Mouse (Mus musculus): ENCODE measurements around the gene Smim24. TPM values are rescaled to one million over a fixed set of nuclear protein-coding genes. Genes with fewer than 3 reads are reported as not detected.

Gene Smim24
- polyA plus RNA-seq, 1 experiment from 2014 or later, result 1.7 TPM

- WGBS (ENCODE audit: insufficient replicate concordance), result 2% methylated on average over 54 of the region's 54 CpGs
- peak; percentile 99 for DNase-seq
- peaks cover 10% of the 10 kb centered on the region for H3K36me3 ChIP-seq (replicated peaks; ENCODE audit: insufficient read depth, low read length)
- no peaks in the 10 kb centered on the region for H3K27me3 ChIP-seq (ENCODE audit: insufficient read depth, low read length)
- H3K9me3 ChIP-seq (ENCODE audit: low read length), result no peaks in the 10 kb centered on the region
- TF ChIP-seq CTCF (IDR thresholded peaks at IDR 0.05; ENCODE audit: low read depth) (peak; percentile 95), EP300 (IDR thresholded peaks at IDR 0.05; ENCODE audit: low read depth) (peak; percentile 11; the same call in 1 of the 2 replicates)
- ATAC-seq, result peak; percentile 95
- H3K4me1 ChIP-seq (ENCODE audit: insufficient read depth), result peaks cover 47% of the 10 kb centered on the region
- peak within 1 kb of the TSS; percentile 87 for H3K9ac ChIP-seq (replicated peaks)
- H3K4me3 ChIP-seq (ENCODE audit: low read depth, low read length), result peak within 1 kb of the TSS; percentile 89
- H3K4me2 ChIP-seq (ENCODE audit: low read depth, low read length), result peak within 1 kb of the TSS; percentile 99
- peak within 1 kb of the TSS; percentile 89 for H3K27ac ChIP-seq (ENCODE audit: low read depth)
Measured at GRCm38 (mm10) chr10:81350351-81351063, 42.3 kb upstream of the Smim24 start, which contains the start of gene Hmg20b. TSS of gene Hmg20b (minus strand) at chr10:81350480.

DNA sequence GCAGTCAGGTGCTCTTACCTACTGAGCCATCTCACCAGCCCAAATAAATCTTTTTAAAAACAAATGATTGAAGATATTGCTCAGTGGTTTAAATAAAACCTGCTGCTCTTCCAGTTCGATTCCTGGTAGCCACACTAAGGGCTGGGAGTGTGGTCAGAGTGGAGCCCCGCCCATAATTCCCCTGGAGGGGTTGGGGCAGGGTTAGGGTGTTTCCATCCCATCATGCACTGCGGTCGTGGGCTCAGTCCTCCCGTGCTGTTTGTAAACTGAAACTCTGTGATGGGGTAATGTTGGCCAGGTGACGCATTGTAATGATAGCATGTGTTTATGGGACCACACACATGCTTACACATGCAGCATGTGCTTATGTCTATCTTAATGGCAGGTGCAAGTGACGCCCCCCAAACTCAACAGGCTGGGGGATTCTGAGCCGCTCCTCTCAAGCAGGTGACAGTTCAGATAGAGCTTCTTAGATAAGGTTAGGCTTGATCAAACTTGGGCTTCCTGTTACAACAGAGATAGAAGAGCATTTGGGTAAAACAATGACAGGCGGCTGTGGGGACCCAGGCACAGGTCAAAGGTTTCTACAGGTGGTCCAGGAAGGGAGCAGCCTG is 41.1 kb upstream of the Smim24 start:
- no peak overlapping the region for H3K9ac ChIP-seq (replicated peaks)
- peak overlapping the region; percentile 11; the same call in 1 of the 2 replicates for H3K4me3 ChIP-seq (ENCODE audit: low read depth, low read length)
- ATAC-seq, result no peak
- H3K27me3 ChIP-seq (ENCODE audit: insufficient read depth, low read length), result no peaks in the 10 kb centered on the region
- H3K4me2 ChIP-seq (ENCODE audit: low read depth, low read length), result peak overlapping the region; percentile 67
- 15% methylated on average over 9 of the region's 9 CpGs for WGBS (ENCODE audit: insufficient replicate concordance)
- DNase-seq, result peak; percentile 74
- peaks cover 10% of the 10 kb centered on the region for H3K36me3 ChIP-seq (replicated peaks; ENCODE audit: insufficient read depth, low read length)
- H3K4me1 ChIP-seq (ENCODE audit: insufficient read depth), result peaks cover 51% of the 10 kb centered on the region
- TF ChIP-seq EP300 (IDR thresholded peaks at IDR 0.05; ENCODE audit: low read depth) (0 out of 2 replicates have a peak, but pooled peaks have one; percentile 10), CTCF (IDR thresholded peaks at IDR 0.05; ENCODE audit: low read depth) (no peak)
- peak overlapping the region; percentile 50 for H3K27ac ChIP-seq (ENCODE audit: low read depth)
- H3K9me3 ChIP-seq (ENCODE audit: low read length), result no peaks in the 10 kb centered on the region

GRCm38 (mm10) chr10:81354738-81355477 is 37.9 kb upstream of the Smim24 start:
- no peak overlapping the region for H3K27ac ChIP-seq (ENCODE audit: low read depth)
- 69% methylated on average over 9 of the region's 9 CpGs for WGBS (ENCODE audit: insufficient replicate concordance)
- no peaks in the 10 kb centered on the region for H3K9me3 ChIP-seq (ENCODE audit: low read length)
- TF ChIP-seq EP300 (IDR thresholded peaks at IDR 0.05; ENCODE audit: low read depth), result no peak
- TF ChIP-seq CTCF (IDR thresholded peaks at IDR 0.05; ENCODE audit: low read depth), result no peak
- H3K36me3 ChIP-seq (replicated peaks; ENCODE audit: insufficient read depth, low read length), result no peaks in the 10 kb centered on the region
- H3K4me1 ChIP-seq (ENCODE audit: insufficient read depth), result peaks cover 48% of the 10 kb centered on the region
- ATAC-seq (no peak), DNase-seq (no peak)
- no peak overlapping the region for H3K4me2 ChIP-seq (ENCODE audit: low read depth, low read length)
- H3K9ac ChIP-seq (replicated peaks), result no peak overlapping the region
- H3K4me3 ChIP-seq (ENCODE audit: low read depth, low read length), result no peak overlapping the region
- H3K27me3 ChIP-seq (ENCODE audit: insufficient read depth, low read length), result no peaks in the 10 kb centered on the region

DNA sequence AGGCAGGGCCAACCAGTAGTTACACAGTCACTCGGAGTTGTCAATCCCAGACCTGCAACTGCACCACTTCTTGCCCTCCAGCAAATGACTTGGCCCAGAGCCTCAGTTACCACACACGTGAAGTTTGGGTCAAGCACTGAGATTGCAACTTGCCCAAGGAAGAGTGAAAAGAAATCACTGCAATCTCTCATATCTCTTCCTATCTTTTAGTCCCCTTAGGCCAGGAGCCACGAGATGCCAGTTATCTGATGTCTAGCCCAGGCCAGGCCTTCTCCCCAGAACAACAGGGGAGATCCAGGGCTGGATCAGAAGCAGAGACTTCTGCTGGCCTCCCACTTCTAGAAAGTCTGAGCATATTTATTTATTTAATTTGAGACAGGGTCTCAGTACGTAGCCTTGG is 37.3 kb upstream of the Smim24 start:
- Histone ChIP-seq H3K9me3 (ENCODE audit: low read length) (no peaks in the 10 kb centered on the region), H3K9ac (replicated peaks) (no peak overlapping the region), H3K27ac (ENCODE audit: low read depth) (peak overlapping the region; percentile 50; the same call in 1 of the 2 replicates), H3K4me2 (ENCODE audit: low read depth, low read length) (no peak overlapping the region), H3K4me3 (ENCODE audit: low read depth, low read length) (no peak overlapping the region), H3K36me3 (replicated peaks; ENCODE audit: insufficient read depth, low read length) (peaks cover 3% of the 10 kb centered on the region; the same call in 1 of the 2 replicates), H3K27me3 (ENCODE audit: insufficient read depth, low read length) (no peaks in the 10 kb centered on the region), H3K4me1 (ENCODE audit: insufficient read depth) (peaks cover 47% of the 10 kb centered on the region)
- ATAC-seq, result no peak
- DNase-seq, result no peak
- no peak for TF ChIP-seq EP300 (IDR thresholded peaks at IDR 0.05; ENCODE audit: low read depth)
- no peak for TF ChIP-seq CTCF (IDR thresholded peaks at IDR 0.05; ENCODE audit: low read depth)
- WGBS (ENCODE audit: insufficient replicate concordance), result 67% methylated on average over 4 of the region's 4 CpGs

GRCm38 (mm10) chr10:81356352-81356990 is 36.4 kb upstream of the Smim24 start:
- DNase-seq, result peak; percentile 42
- Histone ChIP-seq H3K9ac (replicated peaks) (peak overlapping the region; percentile 79), H3K27ac (ENCODE audit: low read depth) (peak overlapping the region; percentile 80), H3K27me3 (ENCODE audit: insufficient read depth, low read length) (no peaks in the 10 kb centered on the region), H3K4me1 (ENCODE audit: insufficient read depth) (peaks cover 48% of the 10 kb centered on the region), H3K4me2 (ENCODE audit: low read depth, low read length) (peak overlapping the region; percentile 81), H3K36me3 (replicated peaks; ENCODE audit: insufficient read depth, low read length) (peaks cover 12% of the 10 kb centered on the region), H3K9me3 (ENCODE audit: low read length) (no peaks in the 10 kb centered on the region), H3K4me3 (ENCODE audit: low read depth, low read length) (peak overlapping the region; percentile 69)
- no peak for ATAC-seq
- WGBS (ENCODE audit: insufficient replicate concordance), result 22% methylated on average over 12 of the region's 12 CpGs
- TF ChIP-seq CTCF (IDR thresholded peaks at IDR 0.05; ENCODE audit: low read depth) (no peak), EP300 (IDR thresholded peaks at IDR 0.05; ENCODE audit: low read depth) (no peak)

All from liver, postnatal 0 days (tissue).